Mouse (Mus musculus) left cerebral cortex, postnatal 25 days (tissue): ENCODE results near the gene 1700028P14Rik. TPM values are rescaled to one million over a fixed set of nuclear protein-coding genes. Genes with fewer than 3 reads are reported as not detected.

ENCODE experiments used
- DNase-seq, 2 experiments: peaks; one replicate each; pipeline ENCODE4 v3.0.0; 2022; ENCODE audit warnings: low spot score in 2 of 2, mixed read lengths in 1 of 2
- intact Hi-C: fragments of 180-260 bp; cut with DNase I; formaldehyde crosslinking; loops from one replicate; pipeline ENCODE4 v1.15.1; 2025
- total RNA-seq, 2 experiments: library from RNA; stranded (reverse); gene quantifications; 2 replicates each; pipeline ENCODE4 v1.2.3; 2021

1700028P14Rik gene
- total RNA-seq, 2 experiments from 2014 or later: 0.99 to 1.1 TPM

DNA sequence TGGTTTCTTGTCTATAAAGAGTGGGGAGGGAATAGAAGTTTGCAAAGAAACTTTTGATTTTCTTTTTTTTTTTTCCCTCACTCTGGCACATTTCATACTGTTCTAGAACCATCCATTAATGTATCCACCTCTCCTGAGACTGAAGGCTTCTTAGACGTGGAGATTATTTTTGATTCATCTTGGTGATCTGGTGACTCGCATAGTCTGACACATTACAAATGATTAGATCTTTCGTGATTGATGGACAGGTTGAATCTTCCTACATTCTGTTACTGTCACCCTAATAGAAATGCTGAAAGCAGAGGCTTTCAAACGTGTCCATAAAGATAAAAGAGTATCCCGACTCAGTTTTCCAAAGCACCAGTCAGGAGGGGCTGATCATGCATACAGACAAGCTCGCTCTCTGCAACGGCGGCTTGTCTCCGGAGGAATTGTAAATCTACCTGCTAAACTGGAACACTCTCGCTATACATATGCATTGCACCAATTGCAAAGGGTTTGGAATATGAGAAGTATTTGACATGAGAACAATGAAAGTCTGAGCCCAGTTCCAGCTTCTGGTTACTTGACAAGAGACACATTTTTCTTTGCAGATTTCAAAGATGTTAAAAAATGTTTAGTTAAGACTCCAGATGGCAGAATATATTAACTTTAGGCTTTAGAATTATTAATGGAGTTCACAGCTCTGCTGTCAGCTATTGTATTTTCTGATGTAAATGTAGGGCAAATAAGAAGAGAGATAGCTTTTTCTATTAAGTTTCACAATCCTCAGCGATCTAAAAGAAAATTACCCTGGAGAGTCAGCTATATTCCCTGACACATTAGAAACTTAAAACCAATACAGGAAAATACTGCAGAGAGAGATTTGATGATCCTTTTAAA, 20.8 kb downstream of the 1700028P14Rik start:
- intact Hi-C loops: no loop called here
- no peak for DNase-seq

DNA sequence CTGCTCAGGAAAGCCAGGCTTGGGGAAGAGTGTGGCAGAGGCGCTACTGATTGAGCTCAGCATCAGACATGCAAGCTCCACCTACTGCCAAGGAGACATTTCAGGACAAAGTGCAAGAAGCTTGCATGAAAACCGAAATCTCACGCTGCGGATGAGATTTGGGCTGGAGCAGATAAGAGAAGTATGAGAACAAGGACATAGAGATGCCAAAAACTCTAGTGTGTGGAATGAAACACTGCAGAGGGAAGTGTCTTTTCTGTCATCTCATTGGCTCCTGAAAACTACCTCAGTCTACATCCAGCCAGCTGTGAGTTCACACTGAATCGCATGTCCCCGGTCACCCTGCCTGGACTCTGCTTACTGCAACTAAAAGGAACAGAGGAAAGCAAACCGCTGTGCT, 38.3 kb downstream of the 1700028P14Rik start:
- intact Hi-C loops: no loop called here
- peak in 1 of 2 experiments; percentile 17 for DNase-seq

DNA sequence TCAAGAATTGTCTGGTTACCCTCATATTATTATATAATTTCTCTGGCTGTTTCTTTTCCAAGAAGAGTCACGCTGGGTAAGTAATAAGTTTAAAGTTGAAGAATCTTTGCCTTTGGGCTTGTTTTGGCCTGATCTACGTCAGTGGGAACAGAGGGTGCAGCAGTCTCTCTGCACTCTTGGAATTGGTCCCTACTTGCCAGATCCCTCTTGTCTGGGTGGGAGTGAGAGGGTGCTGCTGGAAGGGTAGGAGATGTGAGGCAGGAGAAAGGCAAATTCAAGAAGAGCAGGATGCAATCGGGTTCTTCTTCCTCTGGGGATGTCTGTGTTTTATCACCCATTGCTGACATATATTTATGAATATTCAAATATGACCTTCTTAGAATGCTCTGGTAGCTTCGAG, 42.9 kb downstream of the 1700028P14Rik start:
- intact Hi-C loops: loop anchor here (5.0 kb wide), 1 partner anchor 38 kb away; no protein-coding TSS in a partner anchor
- DNase-seq: peak in 1 of 2 experiments; percentile 68

DNA sequence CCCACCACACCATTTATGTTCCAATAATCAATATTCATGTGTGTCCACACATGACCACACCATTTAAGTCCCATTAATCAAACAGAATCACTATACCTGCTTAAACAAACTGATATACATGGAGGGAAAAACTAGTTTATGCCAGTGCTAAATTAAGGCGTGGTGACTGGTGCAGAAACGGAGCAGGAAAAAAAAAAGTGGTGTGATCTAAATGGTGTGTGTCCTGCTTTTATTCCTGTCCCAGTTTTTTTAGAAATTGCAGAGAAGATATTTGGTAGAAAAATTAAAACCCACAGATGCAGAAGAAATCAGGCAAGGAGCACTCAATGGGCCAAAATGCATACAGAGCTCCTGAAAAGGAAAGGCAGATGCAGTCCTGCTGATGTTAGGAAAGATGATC, 44.7 kb downstream of the 1700028P14Rik start:
- intact Hi-C loops: loop anchor here (5.0 kb wide), 1 partner anchor 39 kb away; no protein-coding TSS in a partner anchor
- DNase-seq: peak in 1 of 2 experiments; percentile 59

DNA sequence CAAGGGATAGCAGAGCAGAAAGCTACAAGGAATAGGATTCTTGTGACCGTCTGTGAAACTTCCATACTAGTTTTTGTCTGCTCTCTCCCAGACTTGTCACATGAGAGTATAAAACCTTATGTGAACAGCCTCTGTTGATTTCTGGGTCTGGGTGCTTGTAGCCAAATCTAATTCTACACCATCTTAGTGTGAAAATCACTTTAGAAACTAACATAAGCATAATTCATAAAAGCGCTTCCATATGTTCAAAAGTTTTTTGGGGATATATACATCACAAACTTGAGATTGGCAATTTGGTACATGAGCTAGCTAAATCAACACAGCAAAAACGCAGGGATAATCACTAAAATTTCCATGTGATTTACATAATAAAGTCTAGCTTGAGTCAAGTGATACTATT, 57.7 kb downstream of the 1700028P14Rik start:
- intact Hi-C loops: no loop called here
- peak in 1 of 2 experiments; percentile 74 for DNase-seq

DNA sequence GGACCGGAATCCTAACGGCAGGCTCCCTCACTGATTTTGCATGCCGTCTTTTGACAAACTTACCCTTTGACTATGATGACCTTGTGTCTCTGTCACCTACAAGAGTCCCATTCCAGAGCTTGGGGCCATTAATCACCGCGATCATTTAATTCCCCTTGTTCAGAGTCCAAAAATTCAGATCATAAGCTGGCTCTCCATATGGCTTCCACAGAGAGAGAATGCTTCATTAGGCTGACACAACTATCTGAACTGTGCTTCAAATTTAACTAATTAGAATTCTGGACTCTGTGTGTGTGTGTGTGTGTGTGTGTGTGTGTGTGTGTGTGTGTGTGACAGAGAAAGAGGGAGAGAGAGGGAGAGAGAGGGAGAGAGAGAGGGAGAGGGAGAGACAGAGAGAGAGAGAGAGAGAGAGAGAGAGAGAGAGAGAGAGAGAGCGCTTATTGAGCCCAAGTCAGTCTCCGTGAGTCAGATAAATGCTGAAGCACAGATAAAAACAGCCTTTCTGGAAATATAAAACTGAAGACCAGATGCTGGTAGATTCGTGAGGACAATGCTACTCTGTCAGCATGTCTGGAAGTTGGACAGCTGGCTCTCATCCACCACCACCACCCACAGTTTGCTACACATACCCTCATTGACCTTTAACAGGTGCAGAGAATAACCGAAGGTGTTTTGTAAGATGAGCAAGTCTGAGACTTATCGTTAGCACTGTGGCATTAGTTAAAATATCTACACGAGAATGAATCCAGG, 73.8 kb downstream of the 1700028P14Rik start:
- DNase-seq: peak; percentile 27 to 47
- intact Hi-C loops: loop anchor here (2.0 kb wide), 1 partner anchor 180 kb away; the partner anchor contains the start of gene Apba1

DNA sequence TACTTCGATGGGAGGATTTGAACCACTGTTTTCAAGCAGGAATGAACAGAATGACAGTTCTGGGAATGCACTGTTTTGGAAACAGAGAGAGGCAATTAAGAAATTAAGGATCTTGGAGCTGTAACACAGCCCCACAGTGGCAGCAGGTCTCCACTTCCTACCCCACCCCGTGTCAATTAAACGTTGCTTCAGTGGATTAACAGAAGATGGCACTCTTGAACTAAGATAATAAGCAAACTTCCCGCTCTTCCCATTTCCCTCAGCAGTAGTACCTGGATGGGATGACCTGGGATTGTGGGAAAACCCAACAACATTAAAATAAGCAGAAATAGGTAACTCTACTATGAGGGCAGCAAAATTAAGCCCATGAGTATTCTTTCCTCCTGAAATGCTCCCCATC, 75.9 kb downstream of the 1700028P14Rik start:
- peak in 1 of 2 experiments; percentile 39 for DNase-seq
- intact Hi-C loops: loop anchor here (2.0 kb wide), 1 partner anchor 384 kb away; no protein-coding TSS in a partner anchor

DNA sequence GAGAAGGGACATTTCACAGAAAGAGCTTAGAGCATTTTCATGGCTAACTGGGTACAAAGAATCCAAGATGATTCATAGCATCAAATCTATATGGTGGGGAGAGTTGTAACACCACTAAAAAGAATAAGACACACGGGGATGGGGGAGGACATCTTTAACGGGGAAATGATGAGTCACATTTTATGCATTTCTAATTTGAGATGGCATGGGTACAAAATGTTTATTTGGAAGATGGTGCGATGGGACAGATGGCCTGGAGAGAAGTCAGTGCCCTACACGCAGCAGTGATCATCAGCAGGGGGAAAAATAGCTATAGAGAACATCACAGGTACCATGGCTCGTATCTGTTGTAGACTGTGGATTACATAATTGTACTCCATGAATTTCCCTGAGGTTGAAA, 88.9 kb downstream of the 1700028P14Rik start:
- peak; percentile 41 to 81 for DNase-seq
- intact Hi-C loops: no loop called here

DNA sequence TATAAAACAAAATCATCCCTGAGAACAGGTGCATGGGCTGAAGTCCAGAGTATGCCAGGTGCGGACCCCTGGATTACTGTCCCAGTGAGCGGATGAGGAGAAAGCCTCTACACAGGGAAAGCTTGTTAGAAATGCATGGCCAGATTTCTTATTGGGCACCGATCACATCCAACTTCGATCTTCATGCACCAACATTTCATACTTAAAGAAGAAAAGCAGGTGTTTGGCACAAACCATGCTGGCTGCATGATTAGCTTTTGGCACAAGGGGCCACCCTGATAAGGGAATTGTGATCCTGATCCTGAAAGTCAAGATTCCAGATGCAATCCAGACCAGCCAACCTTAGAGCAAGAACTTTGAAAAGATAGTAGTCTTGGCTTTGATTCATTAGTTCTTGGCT, 90.0 kb downstream of the 1700028P14Rik start:
- no peak for DNase-seq
- intact Hi-C loops: no loop called here

DNA sequence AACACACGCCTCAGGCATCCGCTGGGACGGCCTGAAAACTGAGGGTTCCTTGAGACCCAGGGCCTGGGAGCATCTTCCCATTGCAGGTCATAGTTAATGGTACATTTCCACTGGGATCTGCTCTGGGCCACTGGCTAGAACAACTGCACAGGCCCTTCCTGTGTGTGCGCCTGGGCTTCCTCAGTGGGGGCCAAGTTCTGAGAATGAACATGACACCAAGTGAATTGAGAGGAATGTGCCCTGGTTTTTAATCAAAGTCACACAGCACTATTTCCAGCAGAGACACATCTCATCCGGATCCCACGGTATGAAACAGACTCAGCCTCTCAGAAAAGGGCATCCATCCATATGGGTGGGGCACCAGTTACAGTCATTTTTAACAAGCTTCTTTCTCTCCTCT, 90.6 kb downstream of the 1700028P14Rik start:
- no peak for DNase-seq
- intact Hi-C loops: no loop called here

DNA sequence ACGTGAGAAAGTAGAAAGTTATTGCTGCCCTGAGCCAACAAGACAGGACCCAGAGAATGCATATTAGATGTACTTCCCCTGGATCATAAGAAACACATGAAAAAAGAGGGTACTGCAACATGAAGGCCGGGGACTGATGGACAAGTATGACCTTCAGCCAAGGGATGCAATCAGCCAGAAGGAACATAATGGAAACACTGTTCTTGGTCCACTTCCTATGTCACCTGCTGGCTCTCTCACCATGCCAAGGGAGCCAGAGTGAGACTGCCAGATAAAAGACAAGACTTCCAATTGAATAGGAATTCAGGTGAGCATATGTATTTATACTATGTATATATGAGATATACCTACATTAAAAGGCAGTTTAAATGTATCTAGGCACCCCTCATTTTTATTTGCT, 99.2 kb downstream of the 1700028P14Rik start:
- DNase-seq: no peak
- intact Hi-C loops: no loop called here

DNA sequence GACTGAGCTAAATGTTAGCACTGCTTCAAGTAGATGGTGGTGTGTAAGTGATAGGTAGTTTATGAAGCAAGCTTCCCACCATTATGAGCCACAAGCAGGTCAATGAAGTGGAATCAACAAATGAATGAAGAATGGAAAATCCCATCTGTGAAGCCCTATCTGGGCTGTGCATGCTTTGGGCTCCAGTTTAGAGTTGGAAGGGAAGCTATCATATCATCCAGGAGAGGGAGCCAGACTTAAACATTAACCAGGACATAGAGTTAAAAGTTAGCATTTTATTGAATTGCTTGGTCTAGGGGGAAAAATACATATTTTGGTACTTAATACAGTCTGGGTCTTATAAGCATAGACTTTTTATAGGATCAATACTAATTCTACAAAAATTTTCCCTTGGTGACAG, 107.0 kb downstream of the 1700028P14Rik start:
- intact Hi-C loops: no loop called here

DNA sequence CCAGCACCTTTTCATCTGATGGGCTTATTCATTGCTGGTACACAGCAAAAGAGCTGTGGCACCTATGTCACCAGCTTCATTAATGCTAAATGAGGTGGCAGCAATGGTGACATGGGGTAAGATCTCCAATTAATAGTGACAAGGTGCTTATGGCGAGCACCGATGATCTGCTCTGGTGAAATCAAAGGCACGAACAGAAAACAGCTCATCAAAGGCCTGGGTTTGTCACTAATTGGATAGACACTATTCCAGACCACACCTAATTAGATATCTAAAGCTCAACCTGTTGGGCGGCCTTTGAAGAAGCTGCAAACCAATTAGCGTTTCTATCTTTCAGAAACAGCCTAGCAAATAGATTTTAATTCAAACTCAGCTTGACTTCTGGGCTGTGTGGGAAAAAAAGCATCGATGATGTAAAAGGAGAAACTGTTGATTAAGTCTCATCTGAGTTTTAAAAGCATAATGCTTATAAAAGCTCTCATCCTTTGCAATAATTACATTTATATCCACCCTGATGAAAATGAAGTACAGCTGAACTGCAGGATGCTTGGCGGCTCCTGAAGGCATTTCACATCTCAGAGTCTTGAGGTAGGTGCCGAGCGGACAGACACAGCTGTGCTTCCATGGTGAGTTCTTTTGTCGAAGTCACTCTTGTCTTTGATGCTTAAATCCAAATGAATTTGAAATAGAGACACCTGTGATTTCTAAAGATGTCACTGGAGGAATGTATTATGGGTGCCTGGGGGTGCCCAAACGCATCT, 109.2 kb downstream of the 1700028P14Rik start:
- intact Hi-C loops: loop anchor here (5.0 kb wide), 2 partner anchors 214 to 419 kb away; partner anchors contain the start of gene Apba1

More for the DNA sequence above, 107.0 kb downstream of the 1700028P14Rik start:
- peak in 1 of 2 experiments; percentile 53 for DNase-seq

DNA sequence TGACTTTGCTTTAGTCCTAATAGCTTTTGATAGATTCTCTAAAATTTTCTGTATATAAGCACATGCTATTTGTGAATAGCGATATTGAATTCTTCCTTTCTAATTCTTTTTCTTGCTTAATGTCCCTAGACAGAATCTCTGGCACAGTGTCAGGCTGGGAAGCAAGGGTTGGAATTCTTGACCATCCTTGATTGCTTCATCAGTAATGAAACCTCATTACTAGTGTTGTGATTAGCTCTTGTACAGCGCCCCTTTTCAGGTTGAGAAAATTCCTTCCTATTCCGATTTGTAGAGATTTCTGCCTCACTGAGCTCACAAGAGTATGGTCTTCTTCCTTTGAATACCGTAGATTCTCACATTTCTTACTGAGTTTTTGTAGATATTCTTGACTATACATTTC, 109.9 kb downstream of the 1700028P14Rik start:
- intact Hi-C loops: loop anchor here (5.0 kb wide), 2 partner anchors 215 to 420 kb away; partner anchors contain the start of gene Apba1
- no peak for DNase-seq

More for the DNA sequence above, 109.2 kb downstream of the 1700028P14Rik start:
- no peak for DNase-seq

DNA sequence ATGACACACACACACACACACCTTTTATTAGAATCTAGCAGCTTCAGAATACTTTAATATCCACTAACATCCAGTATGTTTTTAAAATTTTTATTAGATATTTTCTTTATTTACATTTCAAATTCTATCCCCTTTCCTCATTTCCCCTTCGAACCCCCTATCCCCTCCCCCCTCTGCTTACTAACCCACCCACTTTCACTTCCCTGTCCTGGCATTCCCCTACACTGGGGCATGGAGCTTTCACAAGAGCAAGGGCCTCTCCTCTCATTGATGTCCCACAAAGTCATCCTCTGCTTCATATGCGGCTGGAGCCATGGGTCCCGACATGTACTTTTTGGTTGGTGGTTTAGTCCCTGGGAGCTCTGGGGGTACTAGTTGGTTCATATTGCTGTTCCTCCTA, 116.9 kb downstream of the 1700028P14Rik start:
- DNase-seq: no peak

DNA sequence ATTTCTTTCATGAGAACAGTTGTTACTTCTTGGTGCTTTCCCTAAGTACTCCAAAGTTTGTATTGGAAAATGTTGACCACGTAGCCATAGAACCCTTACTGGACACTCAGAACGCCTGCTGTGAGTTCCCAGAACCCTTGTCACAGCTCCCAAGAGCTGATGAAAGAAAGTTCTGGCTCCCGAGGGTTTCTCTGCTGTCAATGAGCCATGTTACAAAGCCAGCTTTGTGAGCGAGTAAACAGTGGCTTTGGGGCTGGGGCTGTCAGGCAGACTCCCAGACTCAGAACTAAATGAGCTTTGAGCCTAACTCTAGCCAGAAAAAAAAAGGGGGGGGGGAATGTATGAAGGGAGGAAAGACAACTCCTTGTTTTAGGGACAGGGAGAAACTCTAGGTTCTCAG, 120.7 kb downstream of the 1700028P14Rik start:
- DNase-seq: peak in 1 of 2 experiments; percentile 46
- intact Hi-C loops: no loop called here

More for the DNA sequence above, 116.9 kb downstream of the 1700028P14Rik start:
- intact Hi-C loops: no loop called here

DNA sequence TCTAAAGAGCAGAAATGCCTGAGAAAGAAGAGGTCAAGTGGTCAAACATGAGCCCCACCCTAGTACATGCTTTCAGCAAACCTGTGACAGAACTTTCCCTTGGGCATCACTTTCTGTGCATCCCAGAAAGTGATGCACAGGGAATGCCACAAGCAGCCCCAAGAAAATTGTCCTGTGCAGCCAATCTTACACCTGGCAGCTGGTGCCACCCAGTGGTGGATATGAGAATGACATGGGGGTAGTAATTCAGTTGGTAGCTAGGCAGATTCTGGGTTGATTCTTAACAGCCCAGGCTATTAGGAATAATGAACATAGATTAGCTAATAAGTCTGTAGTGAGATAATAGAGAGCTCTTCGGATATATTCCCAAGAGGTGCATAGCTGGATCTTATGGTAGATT, 128.9 kb downstream of the 1700028P14Rik start:
- peak; percentile 80 to 86 for DNase-seq
- intact Hi-C loops: loop anchor here (2.0 kb wide), 2 partner anchors 151 to 225 kb away; no protein-coding TSS in a partner anchor

DNA sequence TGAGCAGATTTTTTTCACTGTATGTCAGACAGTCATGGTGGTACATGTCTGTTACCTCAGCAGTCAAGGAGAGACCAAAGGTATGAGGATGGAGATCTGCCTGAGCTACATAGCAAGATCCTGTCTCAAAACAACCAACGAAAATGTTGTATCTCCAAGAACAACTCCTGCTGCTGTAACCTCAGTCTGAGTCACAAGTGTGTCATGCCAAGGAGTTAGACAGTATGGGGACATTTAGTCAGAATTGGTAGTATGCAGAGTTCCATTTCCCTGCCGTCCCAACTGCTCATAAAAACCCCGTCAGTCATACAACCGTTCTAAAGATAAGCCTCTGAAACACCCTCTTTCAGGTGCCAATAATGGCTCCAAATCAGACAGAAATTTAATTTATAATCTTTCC, 130.8 kb downstream of the 1700028P14Rik start:
- intact Hi-C loops: loop anchor here (2.0 kb wide), 1 partner anchor 149 kb away; no protein-coding TSS in a partner anchor
- DNase-seq: peak in 1 of 2 experiments; percentile 45

DNA sequence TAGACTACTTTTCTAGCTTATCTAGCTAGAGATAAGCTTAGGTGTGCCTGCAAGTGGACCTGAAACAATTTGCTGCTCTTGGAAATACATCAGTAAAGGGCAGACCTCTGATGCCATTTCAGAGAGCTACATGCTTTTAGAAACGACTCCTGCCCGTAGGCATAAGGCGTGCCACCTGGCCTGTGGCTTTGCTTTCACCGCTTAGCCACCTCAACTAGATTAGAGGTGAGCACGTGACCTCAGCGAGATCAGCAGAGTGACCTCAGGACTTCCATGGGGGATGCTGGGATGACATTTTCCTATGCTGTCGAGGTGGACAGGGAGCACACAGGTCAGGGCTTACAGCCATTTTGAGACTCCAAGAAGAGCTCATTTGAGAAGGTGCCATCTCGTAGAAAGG, 131.5 kb downstream of the 1700028P14Rik start:
- no peak for DNase-seq
- intact Hi-C loops: no loop called here
